Mouse (Mus musculus) 3T3-L1 (cell line): Measurements from ENCODE around the gene Pla2g5.
"Not testable (repeated sequence)": the region's sequence is repeated elsewhere in the genome, so short reads cannot be mapped to it uniquely, and the experiment has no call there.

Experiments used
- DNase-seq: peaks from one replicate; pipeline ENCODE4 v3.0.0-alpha.2; 2015; ENCODE audit warnings: low read depth, low spot score

The Pla2g5 gene

DNA sequence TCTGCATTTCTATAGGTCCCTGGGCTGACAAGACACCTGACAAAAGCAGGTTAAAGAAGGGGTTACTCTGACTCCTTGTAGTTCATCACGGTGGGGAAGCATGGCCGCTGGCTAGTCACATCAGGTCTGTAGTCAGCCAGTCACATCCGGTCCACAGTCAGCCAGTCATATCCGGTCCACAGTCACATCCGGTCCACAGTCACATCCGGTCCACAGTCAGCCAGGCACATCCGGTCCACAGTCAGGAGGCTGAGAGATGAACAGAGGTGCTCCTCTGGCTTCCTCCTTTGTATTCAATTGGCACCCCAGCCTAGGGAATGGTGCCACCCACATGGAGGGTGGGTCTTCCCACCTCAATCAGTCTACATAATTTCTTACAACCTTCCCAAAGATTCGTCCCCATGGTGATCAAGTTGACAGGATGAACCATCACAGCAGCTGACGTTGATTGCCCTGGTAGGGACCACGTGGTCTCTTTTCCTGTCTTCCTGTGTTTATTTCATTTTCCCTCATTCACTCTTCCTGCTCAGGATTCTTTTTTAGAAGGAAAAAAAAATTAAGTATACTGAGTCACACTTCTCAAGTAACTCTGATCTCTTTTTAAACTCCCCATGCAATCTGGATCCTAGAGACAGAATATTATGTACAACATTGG is at the start of gene Pla2g5:
Gene Pla2g5, minus strand, starts transcription at position 139 of the 655 bp plus-strand sequence.
- DNase-seq, result no peak

DNA sequence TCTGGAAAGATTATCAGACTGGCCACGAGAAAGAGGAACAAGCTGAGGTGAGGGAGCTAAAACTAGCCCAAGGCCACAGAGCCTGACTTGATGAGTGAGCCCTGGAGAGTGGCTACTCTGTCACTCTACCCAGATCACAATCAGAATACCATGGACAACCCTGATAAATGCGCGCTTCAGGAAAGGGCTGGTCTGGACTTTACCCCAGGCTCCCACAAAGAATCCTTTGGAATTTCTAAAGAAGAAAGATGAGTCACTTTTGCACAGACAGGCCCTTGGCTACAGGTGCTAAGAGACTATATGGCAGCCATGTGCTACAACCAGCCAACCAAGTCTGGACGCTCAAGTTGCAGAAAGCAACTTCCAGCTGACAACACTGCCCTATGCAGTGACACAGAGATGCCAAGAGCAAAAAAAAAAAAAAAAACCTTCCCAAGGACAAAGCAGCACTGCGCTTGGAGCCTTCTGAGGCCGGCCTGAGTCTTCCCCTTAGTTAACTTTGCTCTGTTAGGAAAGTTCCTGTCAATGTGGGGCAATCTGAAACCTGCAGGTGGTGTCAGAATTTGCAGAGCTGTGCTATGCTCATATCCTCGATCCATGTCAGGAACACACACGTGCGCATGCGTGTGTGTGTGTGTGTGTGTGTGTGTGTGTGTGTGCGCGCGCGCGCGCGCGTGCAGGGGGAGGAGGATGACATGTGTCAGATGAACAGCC is 42.5 kb upstream of the Pla2g5 start:
- no peak for DNase-seq

DNA sequence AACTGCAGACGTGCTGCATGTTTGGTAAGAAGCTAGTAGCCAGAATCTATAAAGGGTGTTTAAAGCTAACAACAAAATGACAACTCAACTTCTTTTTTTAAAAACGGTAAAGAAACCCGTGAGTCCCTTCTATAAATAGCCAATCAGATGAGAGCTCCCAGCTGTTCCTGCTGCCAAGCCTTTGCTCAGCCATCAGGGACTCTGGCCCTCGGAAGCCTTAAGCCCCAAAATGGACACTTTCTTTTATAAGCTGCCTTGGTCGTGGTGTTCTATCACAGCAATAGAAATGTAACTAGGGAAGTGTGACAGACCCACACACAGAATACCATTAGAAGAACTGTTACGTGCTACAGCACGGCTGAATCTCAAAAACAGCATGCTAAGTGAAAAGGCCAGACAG is 36.1 kb upstream of the Pla2g5 start:
- DNase-seq, result no peak

DNA sequence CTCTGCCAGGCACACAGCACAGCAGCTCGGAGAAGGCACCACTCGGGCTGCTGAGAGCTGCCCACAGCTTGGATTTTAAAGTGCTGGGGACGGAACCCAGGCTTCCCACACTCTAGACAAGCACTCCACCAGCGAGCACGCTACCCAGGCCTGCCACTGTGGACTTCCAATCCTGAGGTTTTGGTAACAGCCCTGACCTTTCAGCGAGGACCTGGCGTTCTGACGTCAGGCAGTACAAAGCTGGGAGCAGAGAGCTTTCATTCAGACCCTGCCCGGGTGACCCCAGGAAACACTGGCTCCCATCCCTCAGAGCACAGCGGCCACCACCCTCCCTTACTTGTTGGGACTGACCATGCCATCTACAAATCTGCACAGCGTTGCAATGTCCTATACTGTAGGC is 30.5 kb upstream of the Pla2g5 start:
- DNase-seq, result not testable (repeated sequence)

DNA sequence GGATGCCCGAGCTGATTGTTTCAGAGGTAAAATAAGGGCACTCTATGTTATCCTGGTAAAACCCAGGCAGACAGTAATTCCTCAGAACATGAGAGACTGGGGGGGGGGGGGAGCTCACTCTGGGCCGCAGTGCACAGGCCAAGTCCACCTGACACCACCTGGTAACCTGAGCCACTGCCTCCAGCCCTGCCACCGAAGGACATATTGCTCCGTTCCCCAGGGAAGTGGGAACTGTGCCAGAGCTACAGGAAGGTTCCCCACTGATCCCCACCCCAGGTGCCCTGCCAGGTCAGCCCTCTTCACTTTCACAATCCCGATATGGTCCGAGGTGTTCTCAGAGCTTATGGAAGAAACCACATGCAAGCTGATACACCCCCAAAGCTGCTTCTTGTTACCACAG is 29.4 kb upstream of the Pla2g5 start:
- DNase-seq, result no peak

DNA sequence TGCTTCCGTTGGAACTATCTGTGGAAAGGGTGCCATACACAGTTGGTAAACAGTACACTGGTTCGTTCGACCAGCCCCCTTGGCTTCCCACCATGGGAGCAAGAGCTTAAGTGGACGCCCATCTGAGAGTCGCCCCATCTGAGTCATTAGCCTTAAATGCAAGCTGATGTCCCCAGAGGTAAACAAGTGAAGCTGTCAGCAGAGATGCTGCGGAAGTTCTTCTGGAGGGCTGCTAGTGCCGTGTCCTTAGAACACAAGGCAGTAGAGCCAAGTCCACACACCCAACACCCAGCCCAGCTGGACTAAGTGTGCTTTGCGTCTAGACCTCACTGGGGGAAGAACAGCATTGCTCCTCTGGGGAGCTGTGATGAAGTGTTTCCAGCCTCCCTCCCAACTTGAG is 26.4 kb upstream of the Pla2g5 start:
- no peak for DNase-seq

DNA sequence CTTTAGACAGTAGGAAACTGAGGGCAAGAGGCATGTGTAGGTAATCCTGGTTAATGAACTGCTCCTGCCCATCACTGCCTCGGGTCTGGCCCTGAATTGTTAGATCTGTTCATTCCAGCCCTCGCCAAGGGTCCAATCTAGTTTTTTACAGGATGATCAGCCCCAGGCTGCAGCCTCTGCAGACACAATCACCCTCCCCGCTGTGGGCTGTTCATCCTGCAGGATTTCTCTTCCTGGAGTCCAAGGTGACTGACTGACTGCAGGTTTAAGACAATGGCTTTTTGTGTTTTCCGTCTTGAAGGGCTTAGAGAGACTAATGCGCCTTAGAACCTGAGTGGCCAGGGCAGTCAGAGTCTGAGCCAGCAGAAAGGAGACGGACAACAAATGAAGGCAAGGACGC is 25.9 kb upstream of the Pla2g5 start:
- no peak for DNase-seq

DNA sequence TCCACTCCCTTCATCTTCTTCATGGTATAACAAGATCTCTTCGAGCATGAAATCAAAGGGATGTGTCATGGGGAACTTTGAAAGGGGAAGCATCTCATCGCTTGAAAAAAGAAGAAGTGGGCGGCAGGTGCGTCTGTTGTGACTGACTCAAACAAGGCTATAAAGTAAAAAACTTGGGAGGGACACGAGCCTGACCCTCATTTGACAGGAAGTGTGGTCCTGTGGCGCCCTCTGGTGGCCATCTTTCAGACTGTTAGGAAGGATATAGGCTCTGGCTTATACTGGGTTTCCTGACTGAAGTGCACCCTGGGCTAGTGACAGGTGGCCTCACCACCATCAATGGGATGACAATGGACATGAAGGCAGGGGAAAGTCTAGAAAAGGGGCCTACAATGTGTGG is 21.0 kb upstream of the Pla2g5 start:
- peak; percentile 85 for DNase-seq

DNA sequence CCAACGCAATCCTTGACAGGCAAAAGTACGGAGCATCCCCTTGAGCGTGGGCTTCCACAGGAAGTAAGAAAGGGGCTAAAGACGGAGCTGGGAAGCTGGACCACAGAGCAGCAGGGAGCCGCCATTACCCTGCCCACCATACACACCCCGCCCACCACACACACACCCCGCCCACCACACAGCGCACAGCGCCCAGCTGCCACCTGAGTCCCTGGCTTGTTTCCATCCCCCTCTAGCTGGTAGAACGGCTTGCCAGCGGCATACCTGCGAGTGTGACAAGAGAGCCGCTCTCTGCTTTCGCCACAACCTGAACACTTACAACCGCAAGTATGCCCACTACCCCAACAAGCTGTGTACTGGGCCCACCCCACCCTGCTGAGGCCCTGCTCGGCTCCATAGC is 18.9 kb upstream of the Pla2g5 start:
- no peak for DNase-seq

DNA sequence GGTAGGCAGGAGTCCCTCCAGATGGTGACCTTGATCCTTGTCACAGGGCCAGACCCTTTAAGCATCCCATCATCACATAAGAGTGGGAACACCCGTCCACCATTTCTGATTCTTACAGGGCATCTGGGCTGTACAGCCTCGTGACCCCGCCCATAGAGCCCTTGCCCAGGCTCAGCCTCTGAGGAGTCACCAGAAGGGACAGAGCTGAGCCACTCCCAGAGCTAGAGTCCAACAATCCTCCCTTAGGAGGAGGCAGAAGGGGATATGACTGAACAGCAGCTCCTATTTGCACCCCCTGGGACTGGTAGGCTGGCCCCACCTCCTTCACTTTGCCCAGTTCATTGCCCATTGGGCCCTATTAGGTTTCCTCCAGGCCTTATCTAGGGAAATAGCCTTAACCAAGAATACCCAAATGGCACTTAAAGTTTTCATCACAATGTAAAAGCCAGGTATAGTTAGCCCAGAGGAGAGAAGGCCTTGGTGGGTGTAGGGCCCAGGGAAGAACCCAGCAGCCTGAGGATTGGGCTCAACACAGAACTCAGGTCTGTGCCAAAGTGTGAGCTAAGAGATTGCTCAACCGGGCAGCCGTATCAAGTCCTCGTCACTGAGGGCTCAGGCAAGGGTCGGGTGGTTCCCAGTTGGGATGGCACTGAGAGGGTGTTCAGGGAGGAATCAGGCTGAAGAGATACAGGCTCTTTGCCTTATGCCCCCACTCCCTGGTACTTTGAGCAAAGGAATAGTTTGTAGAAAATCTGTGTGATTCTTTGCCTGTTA is 17.7 kb upstream of the Pla2g5 start:
- DNase-seq, result no peak

DNA sequence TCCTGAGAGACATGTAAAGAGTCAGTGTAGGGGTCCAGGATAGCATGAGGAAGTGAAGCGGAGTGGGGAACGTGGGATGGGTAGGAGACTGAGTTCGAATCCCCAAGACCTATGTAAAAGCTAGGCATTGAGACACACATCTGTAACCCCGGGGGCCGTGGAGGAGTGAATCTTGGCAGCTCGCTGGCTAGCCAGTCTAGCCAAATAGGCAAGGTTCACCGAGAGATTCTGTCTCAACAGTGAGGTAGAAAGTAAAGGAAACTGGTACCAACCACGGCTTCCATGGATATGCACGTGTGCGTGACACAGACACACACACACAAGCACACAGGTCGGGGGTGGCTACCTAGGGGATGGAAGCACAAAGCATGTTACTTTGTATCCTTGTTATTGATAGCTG is 16.5 kb upstream of the Pla2g5 start:
- DNase-seq, result no peak

DNA sequence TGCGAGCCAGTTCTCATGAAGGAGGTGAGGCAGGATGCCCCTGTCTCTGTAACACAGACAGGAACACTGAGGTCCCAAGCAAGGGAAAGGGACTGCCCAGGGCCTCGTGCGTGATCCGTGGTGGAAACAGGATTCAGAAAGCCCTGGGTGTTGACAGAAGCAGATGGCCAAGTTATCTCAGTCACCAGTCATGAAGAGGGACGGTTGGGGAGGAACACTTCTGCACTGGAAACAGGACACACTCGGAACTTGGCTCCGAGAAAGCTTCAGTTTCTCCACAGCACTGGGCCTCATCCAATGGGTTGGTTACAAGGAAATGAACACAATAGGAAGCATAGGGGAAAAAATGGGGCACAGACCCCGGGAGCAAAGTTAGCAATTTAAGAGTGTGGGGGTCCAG is 15.5 kb upstream of the Pla2g5 start:
- no peak for DNase-seq

DNA sequence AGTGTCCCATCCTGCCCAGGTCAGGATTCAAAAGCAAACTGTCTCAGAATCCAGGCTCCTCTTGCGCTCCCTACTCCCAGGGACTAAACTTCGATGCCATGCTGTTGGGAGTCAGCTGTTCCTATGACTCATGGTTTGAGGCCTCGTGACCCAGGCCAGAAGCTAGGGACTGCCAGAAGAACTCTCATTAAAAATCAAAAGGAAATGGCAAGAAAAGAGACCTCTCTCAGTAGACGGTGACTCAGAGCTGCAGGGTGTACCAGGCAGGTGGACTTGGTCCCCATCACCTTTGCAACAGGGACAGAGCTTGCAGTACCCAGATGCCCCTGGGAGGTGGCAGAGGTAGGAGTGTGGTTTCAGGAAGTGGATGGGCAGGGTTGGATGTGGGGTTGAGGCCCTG is 14.4 kb upstream of the Pla2g5 start, which contains the start of gene Pla2g2e:
Gene Pla2g2e, plus strand, starts transcription at position 212 of the 400 bp plus-strand sequence.
- peak; percentile 75 for DNase-seq

DNA sequence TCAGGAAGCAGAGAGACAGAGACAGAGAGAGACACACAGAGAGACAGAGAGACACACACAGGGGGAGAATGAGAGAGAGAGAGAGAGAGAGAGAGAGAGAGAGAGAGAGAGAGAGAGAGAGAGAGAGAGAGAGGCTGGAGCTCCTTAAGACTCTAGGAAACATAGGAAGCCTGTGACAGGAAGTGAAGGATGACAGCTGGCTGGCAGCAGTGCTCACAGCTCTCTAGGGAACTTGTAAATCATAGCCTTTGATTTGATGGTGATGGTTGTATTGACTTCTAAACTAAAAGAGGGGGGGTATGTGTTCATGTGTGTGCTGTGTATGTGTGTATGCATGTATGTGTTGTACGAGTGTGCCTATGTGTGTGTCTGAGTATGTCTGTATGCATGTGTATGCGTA is 12.7 kb upstream of the Pla2g5 start:
- DNase-seq, result no peak

DNA sequence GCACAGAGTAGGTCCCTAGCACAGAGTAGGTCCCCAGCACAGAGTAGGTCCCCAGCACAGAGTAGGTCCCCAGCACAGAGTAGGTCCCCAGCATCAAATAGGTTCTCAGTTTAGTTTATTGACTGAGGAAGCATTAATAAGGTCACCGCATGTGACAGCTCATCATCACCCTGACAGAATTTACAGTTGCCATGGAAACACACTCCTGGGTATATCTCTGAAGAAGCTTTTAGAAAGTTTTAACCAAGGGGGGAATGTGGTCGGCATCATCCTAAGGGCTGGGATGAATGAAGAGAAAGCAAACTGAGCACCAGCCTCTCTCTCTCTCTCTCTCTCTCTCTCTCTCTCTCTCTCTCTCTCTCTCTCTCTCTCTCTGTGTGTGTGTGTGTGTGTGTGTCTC is 12.0 kb upstream of the Pla2g5 start:
- not testable (repeated sequence) for DNase-seq

DNA sequence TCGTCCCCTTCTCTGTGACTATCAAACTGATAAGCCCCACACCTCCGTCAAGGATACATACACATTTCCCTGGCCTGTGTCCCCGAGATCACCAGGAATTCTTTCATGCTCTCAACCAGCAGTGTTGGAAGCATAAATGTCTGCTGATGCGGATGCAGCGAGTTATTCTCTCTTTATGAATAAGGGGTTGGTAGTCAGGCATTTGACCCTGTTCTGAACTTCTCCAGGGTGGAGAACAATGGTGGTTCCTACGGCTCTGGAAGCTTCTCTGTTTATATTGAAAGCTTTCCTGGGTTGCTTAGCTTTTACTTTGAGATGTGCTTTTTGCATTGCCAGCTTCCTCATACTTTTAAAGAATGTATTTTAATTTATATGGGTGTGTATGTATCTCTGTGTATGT is 10.6 kb upstream of the Pla2g5 start, which contains the start of gene Gm13030:
Gene Gm13030, minus strand, starts transcription at position 101 of the 400 bp plus-strand sequence.
- DNase-seq, result no peak

DNA sequence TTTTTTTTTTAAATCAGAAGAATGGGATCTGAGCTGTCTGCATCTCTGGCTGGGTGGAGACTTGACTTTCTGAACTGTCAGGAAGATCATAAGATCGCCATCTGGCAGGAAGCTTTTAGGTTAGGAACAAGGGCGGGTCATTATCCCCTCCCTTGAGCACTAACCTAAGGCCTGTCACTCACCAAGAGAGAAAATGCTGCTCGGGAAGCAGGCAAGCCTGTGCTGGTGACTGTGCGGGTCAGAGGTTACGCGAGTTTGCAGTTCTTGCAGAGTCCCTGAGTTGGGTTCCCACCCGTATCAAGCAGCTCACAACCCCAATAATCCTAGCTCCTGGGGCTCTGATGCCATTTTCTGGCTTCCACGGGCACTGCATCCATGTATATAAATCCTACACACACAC is 5.4 kb upstream of the Pla2g5 start:
- no peak for DNase-seq

DNA sequence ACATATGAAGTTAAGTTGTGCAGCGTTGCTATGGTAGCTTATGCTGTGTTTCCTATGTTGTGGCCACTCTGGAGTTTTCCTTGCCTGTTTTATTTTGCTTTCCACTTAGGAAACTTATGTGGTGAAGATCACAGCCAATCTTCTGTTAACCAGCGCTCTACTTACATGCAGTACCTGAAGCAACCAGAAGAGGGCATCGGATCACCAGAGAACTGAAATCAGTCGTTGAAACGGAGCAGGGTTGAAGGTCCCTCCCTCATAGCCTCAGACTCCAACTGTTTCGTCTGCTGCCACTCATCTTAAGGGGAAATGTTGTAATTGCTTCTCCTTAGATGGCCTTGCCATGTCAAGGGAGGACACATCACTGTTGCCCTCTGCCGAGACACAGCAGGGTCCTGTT is 3.1 kb upstream of the Pla2g5 start:
- DNase-seq, result peak; percentile 89

DNA sequence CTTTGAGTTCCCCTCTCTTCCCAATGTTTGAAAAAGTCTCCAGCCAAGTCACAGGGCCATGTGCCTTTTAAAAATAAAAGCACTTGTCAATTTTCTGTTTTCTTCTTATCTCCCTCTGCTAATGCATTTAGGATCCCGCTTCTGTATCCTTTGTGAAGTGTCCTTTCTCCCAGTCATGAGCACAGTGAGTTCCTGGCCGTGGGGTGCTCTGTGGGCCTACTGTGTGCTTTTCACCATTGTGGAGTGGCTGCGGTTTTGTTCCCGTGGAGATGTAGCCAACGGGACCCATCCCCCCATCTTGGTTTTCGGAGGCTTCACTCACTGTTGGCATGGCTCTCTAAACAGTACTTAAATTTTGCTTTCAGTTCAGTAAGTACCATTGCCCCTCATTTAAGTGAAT is 2.7 kb upstream of the Pla2g5 start:
- DNase-seq, result no peak

DNA sequence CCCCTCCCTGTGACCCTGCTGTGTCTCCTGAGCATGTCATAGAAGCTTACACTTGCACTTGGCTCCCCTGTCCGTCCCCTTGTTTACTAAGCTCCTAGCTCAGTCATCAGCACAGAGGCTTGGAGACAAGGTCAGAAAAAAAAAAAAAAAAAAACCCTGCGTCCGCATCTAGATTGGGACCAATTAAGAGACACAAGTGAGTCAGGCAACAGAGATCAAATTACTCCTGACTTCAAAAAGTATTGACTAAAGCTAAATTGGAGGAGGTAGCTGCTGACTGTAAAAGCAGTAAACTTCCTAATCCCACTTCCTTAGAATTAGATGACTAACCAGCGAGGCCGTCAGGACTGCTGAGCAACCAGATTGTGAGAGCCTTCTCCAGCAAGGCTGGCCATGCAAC is 1.8 kb upstream of the Pla2g5 start:
- DNase-seq, result no peak

DNA sequence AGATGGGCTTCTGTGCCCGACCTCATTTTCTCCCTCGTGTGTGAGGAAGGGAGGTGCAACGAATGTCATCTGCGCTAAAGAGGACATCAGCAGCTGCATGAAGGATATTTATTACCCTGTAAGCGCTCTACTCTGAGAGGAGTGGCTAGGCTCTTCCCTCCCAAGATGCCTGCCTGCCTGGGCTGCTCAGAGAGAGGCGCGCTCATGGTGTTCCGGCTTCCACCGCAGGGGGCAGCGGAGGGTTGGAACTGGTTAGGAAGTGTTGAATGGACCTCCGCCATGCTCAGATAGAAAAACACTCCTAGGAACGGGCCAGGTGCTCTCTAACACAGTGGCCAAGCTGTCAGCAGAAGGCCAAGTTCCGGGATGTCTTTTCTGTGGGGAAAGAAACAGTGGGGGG is 3.6 kb downstream of the Pla2g5 start:
- DNase-seq, result no peak

DNA sequence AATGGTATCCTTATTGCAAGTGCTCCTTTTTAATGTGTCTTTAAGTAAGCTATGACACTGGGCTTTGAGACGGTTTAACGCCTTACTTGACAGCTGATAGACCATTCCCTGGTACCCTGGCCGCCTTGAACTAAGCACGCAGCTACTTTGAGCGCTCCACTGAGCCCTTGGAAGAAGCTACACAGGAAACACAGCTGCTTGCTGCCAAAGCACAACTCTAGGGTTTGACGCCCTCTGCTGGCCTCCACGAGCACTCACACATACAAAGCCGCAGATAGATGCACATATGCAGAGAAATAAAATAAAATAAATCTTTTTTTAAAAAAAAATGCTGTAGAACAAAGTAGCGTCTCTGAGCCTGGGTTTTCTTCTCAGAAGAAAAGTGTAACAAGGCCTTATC is 4.0 kb downstream of the Pla2g5 start:
- DNase-seq, result no peak

DNA sequence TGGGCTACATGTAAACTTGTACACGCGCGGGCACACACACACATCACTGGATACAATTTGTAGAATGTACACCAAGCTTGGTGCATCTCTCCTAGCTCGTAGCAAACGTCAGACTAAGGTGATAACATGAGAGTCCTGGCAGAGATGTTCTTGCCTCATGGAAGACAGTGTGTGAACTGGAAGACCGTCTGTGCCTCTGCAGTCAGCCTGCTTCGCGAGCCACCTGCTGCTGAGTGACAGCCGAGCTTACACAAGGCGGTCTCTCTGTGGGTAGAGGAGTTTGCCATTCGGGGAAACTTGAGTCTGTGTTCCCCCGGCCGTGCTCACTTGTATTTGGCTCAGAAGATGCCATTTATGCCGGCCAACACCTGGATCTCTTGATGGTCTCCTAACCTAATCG is 4.8 kb downstream of the Pla2g5 start:
- DNase-seq, result no peak
